Mouse (Mus musculus): Measurements from ENCODE around the gene Gm16223. TPM values are rescaled to one million over a fixed set of nuclear protein-coding genes. Genes with fewer than 3 reads are reported as not detected.

Gm16223 gene
- polyA plus RNA-seq, 1 experiment from 2014 or later = not detected

Other genes starting within 250 kb of the Gm16223 start
- gene Bod1l, start 223.6 kb upstream of the Gm16223 start, polyA plus RNA-seq (2014; fragmentation: Nextera tagmentation; extraction: Ambion mirVana) = 20.8 and 22.6 TPM in 2 replicates